Mouse (Mus musculus) heart, embryonic 16.5 days (tissue): ENCODE data around the gene Hoga1. TPM values are rescaled to one million over a fixed set of nuclear protein-coding genes. Genes with fewer than 3 reads are reported as not detected.

ENCODE experiments used
- ATAC-seq: fragments of 200-750 bp; cut with Nextera tagmentation; replicated peaks from 2 replicates; pipeline ENCODE4 v1.8.0; 2017; ENCODE audit warnings: moderate number of reproducible peaks; ENCODE audit not compliant: insufficient read depth, low FRiP score; ENCODE audit errors: extremely low read depth
- H3K27ac ChIP-seq: fragments of 300-500 bp; sonication (generic); 2 replicates; pipeline ENCODE4 v1.5.1; 2014; ENCODE audit warnings: mild to moderate bottlenecking, low read length, control low read depth, moderate library complexity
- H3K27me3 ChIP-seq: fragments of 300-500 bp; sonication (generic); 2 replicates; pipeline ENCODE4 v1.6.1; 2014; ENCODE audit warnings: low read length, mixed read lengths; ENCODE audit not compliant: control insufficient read depth, insufficient read depth
- H3K36me3 ChIP-seq: fragments of 300-500 bp; sonication (generic); 2 replicates; pipeline ENCODE4 v1.6.1; 2014; ENCODE audit not compliant: control insufficient read depth, insufficient read depth
- H3K4me1 ChIP-seq: fragments of 300-500 bp; sonication (generic); 2 replicates; pipeline ENCODE4 v1.6.1; 2014; ENCODE audit warnings: low read length, mixed read lengths; ENCODE audit not compliant: control insufficient read depth, insufficient read depth
- H3K4me2 ChIP-seq: fragments of 300-500 bp; sonication (generic); 2 replicates; pipeline ENCODE4 v1.6.1; 2014; ENCODE audit warnings: low read depth, mild to moderate bottlenecking, control low read depth, low read length
- H3K4me3 ChIP-seq: fragments of 300-500 bp; sonication (generic); 2 replicates; pipeline ENCODE4 v1.5.1; 2014; ENCODE audit warnings: mild to moderate bottlenecking, control low read depth, low read length
- H3K9ac ChIP-seq: fragments of 300-500 bp; sonication (generic); 2 replicates; pipeline ENCODE4 v1.6.1; 2014; ENCODE audit warnings: low read length, control low read depth
- H3K9me3 ChIP-seq: fragments of 300-500 bp; sonication (generic); replicated peaks from 2 replicates; pipeline ENCODE4 v1.6.1; 2016; ENCODE audit warnings: low read length; ENCODE audit not compliant: control insufficient read depth
- WGBS: fragments of 180-500 bp; shearing (Covaris S2); extraction: QIAGEN DNeasy Blood & Tissue Kit; methylation state at CpG from one replicate; pipeline ENCODE4 v1.1.7; 2014; 5-methylcytosine and 5-hydroxymethylcytosine counted together
- polyA plus RNA-seq: library from polyadenylated mRNA; unstranded; fragments of >200 nt; fragmentation: Nextera tagmentation; extraction: Ambion mirVana; gene quantifications from 2 replicates; pipeline ENCODE4 v1.2.1, GENCODE M21; 2015

Hoga1 gene
- polyA plus RNA-seq, 1 experiment from 2014 or later, result 0.49 TPM

GRCm38 (mm10) chr19:42086166-42086565, 40.8 kb downstream of the Hoga1 start, which contains the start of gene Morn4:
Gene Morn4, minus strand, starts transcription at chr19:42086357.
- WGBS, result 1% methylated on average over 21 of the region's 21 CpGs
- Histone ChIP-seq H3K27ac (no peak within 1 kb of the TSS), H3K4me3 (peak within 1 kb of the TSS; percentile 74), H3K4me1 (peaks cover 17% of the 10 kb centered on the region), H3K9me3 (no peaks in the 10 kb centered on the region), H3K36me3 (no peaks in the 10 kb centered on the region), H3K27me3 (no peaks in the 10 kb centered on the region), H3K9ac (peak within 1 kb of the TSS; percentile 72), H3K4me2 (peak within 1 kb of the TSS; percentile 93)
- peak; percentile 24; the same call in 1 of the 2 replicates for ATAC-seq

- 18% methylated on average over 14 of the region's 14 CpGs for WGBS
- Histone ChIP-seq H3K9ac (peak overlapping the region; percentile 74), H3K4me1 (peaks cover 24% of the 10 kb centered on the region), H3K27ac (peak overlapping the region; percentile 93), H3K4me3 (peak overlapping the region; percentile 96), H3K27me3 (no peaks in the 10 kb centered on the region), H3K9me3 (no peaks in the 10 kb centered on the region), H3K4me2 (peak overlapping the region; percentile 87), H3K36me3 (no peaks in the 10 kb centered on the region)
- no peak for ATAC-seq
These were observed 43.8 kb downstream of the Hoga1 start for GRCm38 (mm10) chr19:42089103-42089747.

- Histone ChIP-seq H3K27ac (peak within 1 kb of the TSS; percentile 93), H3K27me3 (no peaks in the 10 kb centered on the region), H3K4me1 (peaks cover 24% of the 10 kb centered on the region), H3K9me3 (no peaks in the 10 kb centered on the region), H3K36me3 (no peaks in the 10 kb centered on the region), H3K4me3 (peak within 1 kb of the TSS; percentile 96), H3K4me2 (peak within 1 kb of the TSS; percentile 88), H3K9ac (peak within 1 kb of the TSS; percentile 90)
- WGBS, result under 1% methylated on average over 52 of the region's 55 CpGs
- peak; percentile 98 for ATAC-seq
These were observed 44.6 kb downstream of the Hoga1 start, which contains the start of gene Pi4k2a for GRCm38 (mm10) chr19:42089748-42090595. Gene Pi4k2a, plus strand, starts transcription at chr19:42090470.

GRCm38 (mm10) chr19:42090637-42091141, 45.3 kb downstream of the Hoga1 start:
- H3K9me3 ChIP-seq, result no peaks in the 10 kb centered on the region
- under 1% methylated on average over 49 of the region's 52 CpGs for WGBS
- peak overlapping the region; percentile 88 for H3K4me2 ChIP-seq
- peak overlapping the region; percentile 96 for H3K4me3 ChIP-seq
- no peaks in the 10 kb centered on the region for H3K36me3 ChIP-seq
- peak; percentile 53 for ATAC-seq
- peak overlapping the region; percentile 90 for H3K9ac ChIP-seq
- no peaks in the 10 kb centered on the region for H3K27me3 ChIP-seq
- H3K27ac ChIP-seq, result peak overlapping the region; percentile 93
- H3K4me1 ChIP-seq, result peaks cover 21% of the 10 kb centered on the region

GRCm38 (mm10) chr19:42099406-42099805, 54.0 kb downstream of the Hoga1 start:
- Histone ChIP-seq H3K27ac (no peak overlapping the region), H3K9me3 (no peaks in the 10 kb centered on the region), H3K9ac (no peak overlapping the region), H3K27me3 (no peaks in the 10 kb centered on the region), H3K36me3 (peaks cover 10% of the 10 kb centered on the region), H3K4me2 (no peak overlapping the region), H3K4me3 (no peak overlapping the region), H3K4me1 (no peaks in the 10 kb centered on the region)
- 81% methylated on average over 3 of the region's 3 CpGs for WGBS
- no peak for ATAC-seq

GRCm38 (mm10) chr19:42104681-42105080, 59.3 kb downstream of the Hoga1 start:
- no peak overlapping the region for H3K27ac ChIP-seq
- peaks cover 18% of the 10 kb centered on the region for H3K36me3 ChIP-seq
- H3K4me2 ChIP-seq, result no peak overlapping the region
- H3K9me3 ChIP-seq, result no peaks in the 10 kb centered on the region
- 90% methylated on average over 9 of the region's 9 CpGs for WGBS
- H3K9ac ChIP-seq, result no peak overlapping the region
- no peak overlapping the region for H3K4me3 ChIP-seq
- H3K27me3 ChIP-seq, result no peaks in the 10 kb centered on the region
- ATAC-seq, result no peak
- no peaks in the 10 kb centered on the region for H3K4me1 ChIP-seq

GRCm38 (mm10) chr19:42115783-42116335, 70.4 kb downstream of the Hoga1 start:
- Histone ChIP-seq H3K4me1 (no peaks in the 10 kb centered on the region), H3K27me3 (no peaks in the 10 kb centered on the region), H3K4me3 (no peak overlapping the region), H3K36me3 (peaks cover 32% of the 10 kb centered on the region), H3K27ac (no peak overlapping the region), H3K9ac (no peak overlapping the region), H3K4me2 (no peak overlapping the region), H3K9me3 (no peaks in the 10 kb centered on the region)
- ATAC-seq, result no peak
- WGBS, result 86% methylated on average over 4 of the region's 4 CpGs

- Histone ChIP-seq H3K4me1 (no peaks in the 10 kb centered on the region), H3K27ac (no peak overlapping the region), H3K9ac (no peak overlapping the region), H3K4me2 (no peak overlapping the region), H3K4me3 (no peak overlapping the region), H3K9me3 (no peaks in the 10 kb centered on the region), H3K36me3 (peaks cover 33% of the 10 kb centered on the region), H3K27me3 (no peaks in the 10 kb centered on the region)
- 95% methylated on average over 9 of the region's 9 CpGs for WGBS
- ATAC-seq, result no peak
These were observed 72.7 kb downstream of the Hoga1 start for GRCm38 (mm10) chr19:42118142-42118541.
